Mouse (Mus musculus) midbrain, embryonic 16.5 days (tissue): ENCODE data around the gene Zfp991. TPM values are rescaled to one million over a fixed set of nuclear protein-coding genes. Genes with fewer than 3 reads are reported as not detected.
"Not testable (repeated sequence)": the region's sequence is repeated elsewhere in the genome, so short reads cannot be mapped to it uniquely, and the experiment has no call there.

Experiments used
- ATAC-seq: fragments of 200-750 bp; cut with Nextera tagmentation; 2 replicates; pipeline ENCODE4 v1.8.0; 2017; ENCODE audit warnings: moderate TSS enrichment
- H3K27ac ChIP-seq: fragments of 300-500 bp; sonication (generic); 2 replicates; pipeline ENCODE4 v1.5.1; 2014; ENCODE audit warnings: mild to moderate bottlenecking, low read length, mixed read lengths
- H3K27me3 ChIP-seq: fragments of 300-500 bp; sonication (generic); 2 replicates; pipeline ENCODE4 v1.6.1; 2014; ENCODE audit warnings: low read depth, low read length, mixed read lengths; ENCODE audit not compliant: control insufficient read depth, insufficient read depth
- H3K36me3 ChIP-seq: fragments of 300-500 bp; sonication (generic); 2 replicates; pipeline ENCODE4 v1.6.1; 2014; ENCODE audit warnings: mild to moderate bottlenecking, low read length, moderate library complexity, mixed read lengths; ENCODE audit not compliant: control insufficient read depth, insufficient read depth
- H3K4me1 ChIP-seq: fragments of 300-500 bp; sonication (generic); 2 replicates; pipeline ENCODE4 v1.6.1; 2014; ENCODE audit warnings: mild to moderate bottlenecking, low read length, mixed read lengths; ENCODE audit not compliant: control insufficient read depth, insufficient read depth
- H3K4me2 ChIP-seq: fragments of 300-500 bp; sonication (generic); 2 replicates; pipeline ENCODE4 v1.6.1; 2014; ENCODE audit warnings: mild to moderate bottlenecking, low read length, mixed read lengths
- H3K4me3 ChIP-seq: fragments of 300-500 bp; sonication (generic); 2 replicates; pipeline ENCODE4 v1.5.1; 2014; ENCODE audit warnings: low read depth, mild to moderate bottlenecking, low read length, moderate library complexity, mixed read lengths
- H3K9ac ChIP-seq: fragments of 300-500 bp; sonication (generic); 2 replicates; pipeline ENCODE4 v1.6.1; 2014; ENCODE audit warnings: low read depth, low read length, mixed read lengths
- H3K9me3 ChIP-seq: fragments of 300-500 bp; sonication (generic); replicated peaks from 2 replicates; pipeline ENCODE4 v1.6.1; 2014; ENCODE audit warnings: mild to moderate bottlenecking, low read length, mixed read lengths; ENCODE audit not compliant: control insufficient read depth, poor library complexity, severe bottlenecking
- WGBS: fragments of 180-500 bp; shearing (Covaris S2); extraction: QIAGEN DNeasy Blood & Tissue Kit; methylation state at CpG from one replicate; pipeline ENCODE4 v1.1.7; 2014; 5-methylcytosine and 5-hydroxymethylcytosine counted together
- polyA plus RNA-seq: library from polyadenylated mRNA; unstranded; fragments of >200 nt; fragmentation: Nextera tagmentation; extraction: Ambion mirVana; gene quantifications from 2 replicates; pipeline ENCODE4 v1.2.1, GENCODE M21; 2015

Gene Zfp991
- polyA plus RNA-seq, 1 experiment from 2014 or later = 3.8 TPM

DNA sequence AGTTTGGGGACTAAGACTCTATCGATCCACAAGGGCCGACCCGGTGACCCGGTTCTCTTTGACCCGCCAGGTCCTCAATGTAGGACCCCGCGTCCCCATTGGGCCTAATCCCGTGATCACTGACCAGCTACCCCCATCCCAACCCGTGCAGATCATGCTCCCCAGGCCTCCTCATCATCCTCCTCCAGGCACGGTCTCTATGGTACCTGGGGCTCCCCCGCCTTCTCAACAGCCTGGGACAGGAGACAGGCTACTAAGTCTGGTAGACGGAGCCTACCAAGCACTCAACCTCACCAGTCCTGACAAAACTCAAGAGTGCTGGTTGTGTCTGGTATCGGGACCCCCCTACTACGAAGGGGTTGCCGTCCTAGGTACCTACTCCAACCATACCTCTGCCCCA, 93.8 kb downstream of the Zfp991 start:
- ATAC-seq, H3K4me3 ChIP-seq, H3K27ac ChIP-seq, H3K4me2 ChIP-seq, H3K4me1 ChIP-seq, H3K9ac ChIP-seq, H3K27me3 ChIP-seq, H3K36me3 ChIP-seq: not testable (repeated sequence)
- H3K9me3 ChIP-seq = peaks cover 15% of the 10 kb centered on the region; the same call in 1 of the 2 replicates
- WGBS = 90% methylated on average over 8 of the region's 15 CpGs

DNA sequence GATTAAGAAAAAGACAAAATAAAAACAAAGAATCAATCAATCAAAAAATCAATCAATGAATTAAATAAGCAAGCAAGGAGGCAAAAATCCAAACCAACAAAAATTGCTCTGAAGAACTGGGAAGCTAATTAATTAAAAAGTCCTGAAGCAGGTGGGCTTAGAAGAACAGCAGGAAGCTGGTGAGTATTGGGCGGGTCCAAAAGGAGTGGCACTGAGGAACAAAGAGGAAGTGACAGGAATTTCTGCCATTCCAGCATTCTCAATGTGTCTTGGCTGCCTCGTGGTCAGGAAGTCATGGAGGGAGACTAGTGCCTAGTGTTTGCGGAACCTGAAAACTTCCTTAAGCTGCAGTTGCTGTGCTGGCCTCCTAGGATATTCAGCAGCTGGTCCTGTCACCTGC, 98.2 kb downstream of the Zfp991 start:
- ATAC-seq, H3K27me3 ChIP-seq, H3K9ac ChIP-seq, H3K4me3 ChIP-seq, H3K36me3 ChIP-seq, H3K27ac ChIP-seq, H3K4me2 ChIP-seq, H3K4me1 ChIP-seq: not testable (repeated sequence)
- 65% methylated on average over 2 of the region's 3 CpGs for WGBS
- peaks cover 27% of the 10 kb centered on the region for H3K9me3 ChIP-seq

Other genes starting within 250 kb of the Zfp991 start
- gene Gm21411, start 222.4 kb upstream of the Zfp991 start, polyA plus RNA-seq = not detected in 2 replicates
- 0.13 TPM in 1 of 2 replicates, not detected in the other for gene Zfp989, start 160.1 kb upstream of the Zfp991 start, polyA plus RNA-seq
- not detected in 2 replicates for gene Rex2, start 110.2 kb upstream of the Zfp991 start, polyA plus RNA-seq
- 0.06 and 0.11 TPM in 2 replicates for gene Zfp988, start 173.6 kb downstream of the Zfp991 start, polyA plus RNA-seq
- not detected in 2 replicates for gene Zfp978, start 229.3 kb downstream of the Zfp991 start, polyA plus RNA-seq